Mouse (Mus musculus): ENCODE results near the gene Sbno2. TPM values are rescaled to one million over a fixed set of nuclear protein-coding genes. Genes with fewer than 3 reads are reported as not detected.

Sbno2 gene
- total and polyA plus RNA-seq, 3 experiments, result 10.6 to 16.9 (median 11.2) TPM

GRCm38 (mm10) chr10:80053259-80053780, 52.1 kb downstream of the Sbno2 start:
- intact Hi-C loops (cut with DNase I), result loop anchor here (2.0 to 5.0 kb wide), 2 partner anchors 15 to 66 kb away; partner anchors contain the start of genes Cnn2 and Polr2e
- H3K4me1 ChIP-seq (ENCODE audit: control insufficient read depth, insufficient read depth, low read length), result peaks cover 13% of the 10 kb centered on the region

GRCm38 (mm10) chr10:80052374-80052764, 53.0 kb downstream of the Sbno2 start:
- Histone ChIP-seq H3K27ac (peak overlapping the region; percentile 100), H3K79me2 (replicated peaks; ENCODE audit: control insufficient read depth, insufficient read depth, low read length) (no peaks in the 10 kb centered on the region), H3K4me1 (ENCODE audit: control insufficient read depth, insufficient read depth, low read length) (peaks cover 13% of the 10 kb centered on the region), H3K4me3 (no peak overlapping the region), H3K36me3 (ENCODE audit: control insufficient read depth, insufficient read depth, low read length) (peaks cover 4% of the 10 kb centered on the region; the same call in 1 of the 2 replicates), H3K27me3 (ENCODE audit: control insufficient read depth, insufficient read depth, low read length) (no peaks in the 10 kb centered on the region), H3K9ac (ENCODE audit: low read depth, low read length) (peak overlapping the region; percentile 3; the same call in 1 of the 2 replicates)
- 85% methylated on average over 5 of the region's 5 CpGs for WGBS
- TF ChIP-seq EP300 (IDR thresholded peaks at IDR 0.05; ENCODE audit: insufficient read depth, low read depth, low read length) (no peak), POLR2A (IDR thresholded peaks at IDR 0.05; ENCODE audit: insufficient read depth, low read depth, low read length) (no peak), CTCF (IDR thresholded peaks at IDR 0.05) (no peak)
- intact Hi-C loops (cut with DNase I), result loop anchor here (2.0 to 5.0 kb wide), 2 partner anchors 14 to 65 kb away; partner anchors contain the start of genes Cnn2 and Polr2e
- DNase-seq, result no peak

More at GRCm38 (mm10) chr10:80053259-80053780, 52.1 kb downstream of the Sbno2 start:
- WGBS, result under 1% methylated on average over 47 of the region's 47 CpGs
- TF ChIP-seq CTCF (IDR thresholded peaks at IDR 0.05) (no peak), POLR2A (IDR thresholded peaks at IDR 0.05; ENCODE audit: insufficient read depth, low read depth, low read length) (peak; percentile 93)
- Histone ChIP-seq H3K79me2 (replicated peaks; ENCODE audit: control insufficient read depth, insufficient read depth, low read length) (no peaks in the 10 kb centered on the region), H3K27ac (peak overlapping the region; percentile 100), H3K27me3 (ENCODE audit: control insufficient read depth, insufficient read depth, low read length) (no peaks in the 10 kb centered on the region), H3K9ac (ENCODE audit: low read depth, low read length) (peak overlapping the region; percentile 99), H3K4me3 (peak overlapping the region; percentile 88), H3K36me3 (ENCODE audit: control insufficient read depth, insufficient read depth, low read length) (peaks cover 4% of the 10 kb centered on the region; the same call in 1 of the 2 replicates)
- peak; percentile 99 to 100 for DNase-seq

DNA sequence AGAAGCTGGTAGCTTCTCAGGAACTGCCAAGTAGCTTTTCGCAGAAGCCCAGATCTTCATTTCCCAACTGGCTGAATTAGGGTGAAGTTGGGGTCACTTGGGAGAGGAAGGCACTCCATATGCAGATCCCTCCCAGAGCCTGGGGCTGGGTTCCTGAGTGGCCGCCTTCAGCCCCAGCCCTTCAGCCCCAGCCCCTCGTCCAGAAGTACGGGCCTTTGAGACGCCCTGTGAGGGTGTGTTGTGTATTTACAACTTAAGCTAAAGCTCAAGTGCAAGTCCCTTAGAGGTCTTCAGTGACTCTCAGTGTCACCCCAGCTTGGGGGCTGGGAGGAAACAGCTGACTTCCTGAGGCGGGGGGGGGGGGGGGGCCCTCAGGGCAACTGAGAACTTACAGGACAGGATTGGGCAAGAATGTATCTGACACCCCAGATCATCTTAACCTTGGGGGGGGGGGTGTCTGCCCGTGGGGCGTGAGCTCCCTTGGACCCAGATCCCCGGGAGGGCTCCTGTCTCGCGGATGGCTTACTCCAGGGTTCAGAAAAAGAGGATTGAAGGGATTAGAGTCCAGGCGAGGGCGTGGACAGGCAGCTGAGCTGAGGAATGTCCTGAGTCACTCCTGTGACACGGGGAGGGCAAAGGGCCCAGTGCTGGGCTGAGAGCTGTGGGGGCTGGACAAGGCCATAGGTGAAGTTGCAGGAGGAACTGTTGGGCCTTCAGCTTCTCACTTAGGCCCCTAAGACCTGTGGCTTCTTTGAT, 53.6 kb downstream of the Sbno2 start:
- Histone ChIP-seq H3K9ac (ENCODE audit: low read depth, low read length) (peak overlapping the region; percentile 14; the same call in 1 of the 2 replicates), H3K4me1 (ENCODE audit: control insufficient read depth, insufficient read depth, low read length) (peaks cover 13% of the 10 kb centered on the region)
- WGBS, result 29% methylated on average over 14 of the region's 14 CpGs

GRCm38 (mm10) chr10:80050885-80051617, 54.3 kb downstream of the Sbno2 start:
- H3K79me2 ChIP-seq (replicated peaks; ENCODE audit: control insufficient read depth, insufficient read depth, low read length), result no peaks in the 10 kb centered on the region
- no peak for DNase-seq
- WGBS, result 54% methylated on average over 15 of the region's 15 CpGs
- peak overlapping the region; percentile 100 for H3K27ac ChIP-seq
- no peak overlapping the region for H3K4me3 ChIP-seq
- 0 out of 2 replicates have a peak overlapping the region, but pooled peaks have one; percentile 12 for H3K9ac ChIP-seq (ENCODE audit: low read depth, low read length)
- no peak for TF ChIP-seq CTCF (IDR thresholded peaks at IDR 0.05)
- no peak for TF ChIP-seq POLR2A (IDR thresholded peaks at IDR 0.05; ENCODE audit: insufficient read depth, low read depth, low read length)
- TF ChIP-seq EP300 (IDR thresholded peaks at IDR 0.05; ENCODE audit: insufficient read depth, low read depth, low read length), result no peak
- H3K27me3 ChIP-seq (ENCODE audit: control insufficient read depth, insufficient read depth, low read length), result no peaks in the 10 kb centered on the region
- intact Hi-C loops (cut with DNase I), result loop anchor here (5.0 kb wide), 1 partner anchor 64 kb away; the partner anchor contains the start of gene Cnn2
- peaks cover 4% of the 10 kb centered on the region; the same call in 1 of the 2 replicates for H3K36me3 ChIP-seq (ENCODE audit: control insufficient read depth, insufficient read depth, low read length)
- peaks cover 13% of the 10 kb centered on the region for H3K4me1 ChIP-seq (ENCODE audit: control insufficient read depth, insufficient read depth, low read length)

More for the DNA sequence above, 53.6 kb downstream of the Sbno2 start:
- Histone ChIP-seq H3K36me3 (ENCODE audit: control insufficient read depth, insufficient read depth, low read length) (peaks cover 4% of the 10 kb centered on the region; the same call in 1 of the 2 replicates), H3K4me3 (no peak overlapping the region), H3K27me3 (ENCODE audit: control insufficient read depth, insufficient read depth, low read length) (no peaks in the 10 kb centered on the region), H3K79me2 (replicated peaks; ENCODE audit: control insufficient read depth, insufficient read depth, low read length) (no peaks in the 10 kb centered on the region), H3K27ac (peak overlapping the region; percentile 100)
- DNase-seq, result peak; percentile 68 to 73
- intact Hi-C loops (cut with DNase I), result loop anchor here (2.0 to 5.0 kb wide), 2 partner anchors 13 to 64 kb away; partner anchors contain the start of genes Cnn2 and Polr2e
- TF ChIP-seq POLR2A (IDR thresholded peaks at IDR 0.05; ENCODE audit: insufficient read depth, low read depth, low read length) (peak; percentile 38), EP300 (IDR thresholded peaks at IDR 0.05; ENCODE audit: insufficient read depth, low read depth, low read length) (peak; percentile 60; the same call in 1 of the 2 replicates), CTCF (IDR thresholded peaks at IDR 0.05) (no peak)

DNA sequence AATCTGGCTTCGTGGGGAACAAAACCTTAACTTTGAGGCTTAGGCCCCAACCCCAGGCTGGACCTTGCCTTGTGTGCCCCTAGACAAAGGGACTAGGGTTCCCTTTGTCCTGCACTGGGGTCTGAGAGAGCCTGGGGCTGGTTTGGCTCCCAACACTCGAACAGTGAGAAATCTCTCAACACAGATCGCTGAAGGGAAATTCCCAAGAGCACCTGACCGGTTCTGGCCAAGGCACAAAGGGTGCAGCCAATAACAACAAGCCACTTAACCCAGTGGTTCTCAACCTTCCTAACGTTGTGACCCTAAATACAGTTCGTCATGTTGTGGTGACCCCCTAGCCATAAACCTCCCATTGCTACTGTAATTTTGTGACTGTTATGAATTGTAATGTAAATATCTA, 55.1 kb downstream of the Sbno2 start:
- H3K4me1 ChIP-seq (ENCODE audit: control insufficient read depth, insufficient read depth, low read length), result peaks cover 10% of the 10 kb centered on the region
- H3K4me3 ChIP-seq, result no peak overlapping the region
- WGBS, result 41% methylated on average over 6 of the region's 6 CpGs
- intact Hi-C loops (cut with DNase I), result loop anchor here (5.0 kb wide), 1 partner anchor 63 kb away; the partner anchor contains the start of gene Cnn2
- no peak for TF ChIP-seq CTCF (IDR thresholded peaks at IDR 0.05)
- no peak for TF ChIP-seq EP300 (IDR thresholded peaks at IDR 0.05; ENCODE audit: insufficient read depth, low read depth, low read length)
- TF ChIP-seq POLR2A (IDR thresholded peaks at IDR 0.05; ENCODE audit: insufficient read depth, low read depth, low read length), result no peak
- peaks cover 2% of the 10 kb centered on the region; the same call in 1 of the 2 replicates for H3K36me3 ChIP-seq (ENCODE audit: control insufficient read depth, insufficient read depth, low read length)
- H3K9ac ChIP-seq (ENCODE audit: low read depth, low read length), result no peak overlapping the region
- DNase-seq, result no peak
- no peaks in the 10 kb centered on the region for H3K79me2 ChIP-seq (replicated peaks; ENCODE audit: control insufficient read depth, insufficient read depth, low read length)
- H3K27me3 ChIP-seq (ENCODE audit: control insufficient read depth, insufficient read depth, low read length), result no peaks in the 10 kb centered on the region
- H3K27ac ChIP-seq, result peak overlapping the region; percentile 23; the same call in 1 of the 2 replicates
